Mouse (Mus musculus): ENCODE results near the gene Ccdc14. TPM values are rescaled to one million over a fixed set of nuclear protein-coding genes. Genes with fewer than 3 reads are reported as not detected.

Gene Ccdc14
- polyA plus RNA-seq, 2 experiments, result 3.2 to 3.3 TPM

GRCm38 (mm10) chr16:34763959-34764591 is 73.7 kb downstream of the Ccdc14 start:
- Histone ChIP-seq H3K27ac (no peak overlapping the region), H3K9ac (replicated peaks) (no peak overlapping the region), H3K4me1 (replicated peaks; ENCODE audit: control insufficient read depth in 2 of 2, insufficient read depth in 2 of 2, low read length in 1 of 2) (no peaks in the 10 kb centered on the region), H3K4me2 (ENCODE audit: low read depth) (no peak overlapping the region), H3K9me3 (ENCODE audit: control insufficient read depth, low read length) (no peaks in the 10 kb centered on the region), H3K36me3 (replicated peaks; ENCODE audit: control insufficient read depth, insufficient read depth, low read depth) (no peaks in the 10 kb centered on the region), H3K4me3 (ENCODE audit: insufficient read depth in 1 of 2, low read depth in 2 of 2, low read length in 2 of 2) (no peak overlapping the region), H3K27me3 (ENCODE audit: control insufficient read depth, insufficient read depth, low read length) (no peaks in the 10 kb centered on the region)
- 65% methylated on average over 9 of the region's 9 CpGs for WGBS (ENCODE audit: insufficient replicate concordance)
- TF ChIP-seq CTCF (IDR thresholded peaks at IDR 0.05; ENCODE audit: low read depth) (no peak), EP300 (IDR thresholded peaks at IDR 0.05; ENCODE audit: low read depth) (no peak)
- ATAC-seq (ENCODE audit: insufficient read depth) (no peak), DNase-seq (ENCODE audit: low read depth in 3 of 3, low spot score in 3 of 3) (no peak)

GRCm38 (mm10) chr16:34765666-34766065 is 75.2 kb downstream of the Ccdc14 start:
- no peaks in the 10 kb centered on the region for H3K9me3 ChIP-seq (ENCODE audit: control insufficient read depth, low read length)
- no peaks in the 10 kb centered on the region for H3K36me3 ChIP-seq (replicated peaks; ENCODE audit: control insufficient read depth, insufficient read depth, low read depth)
- no peak overlapping the region for H3K4me2 ChIP-seq (ENCODE audit: low read depth)
- H3K27ac ChIP-seq, result no peak overlapping the region
- no peak overlapping the region for H3K9ac ChIP-seq (replicated peaks)
- H3K27me3 ChIP-seq (ENCODE audit: control insufficient read depth, insufficient read depth, low read length), result no peaks in the 10 kb centered on the region
- no peak for ATAC-seq (ENCODE audit: insufficient read depth)
- no peaks in the 10 kb centered on the region for H3K4me1 ChIP-seq (replicated peaks; ENCODE audit: control insufficient read depth in 2 of 2, insufficient read depth in 2 of 2, low read length in 1 of 2)
- H3K4me3 ChIP-seq (ENCODE audit: insufficient read depth in 1 of 2, low read depth in 2 of 2, low read length in 2 of 2), result no peak overlapping the region
- TF ChIP-seq CTCF (IDR thresholded peaks at IDR 0.05; ENCODE audit: low read depth) (no peak), EP300 (IDR thresholded peaks at IDR 0.05; ENCODE audit: low read depth) (no peak)
- WGBS (ENCODE audit: insufficient replicate concordance), result 33% methylated on average over 1 of the region's 1 CpGs
- no peak for DNase-seq (ENCODE audit: low read depth in 3 of 3, low spot score in 3 of 3)

GRCm38 (mm10) chr16:34766193-34766592 is 75.8 kb downstream of the Ccdc14 start:
- TF ChIP-seq CTCF (IDR thresholded peaks at IDR 0.05; ENCODE audit: low read depth) (no peak), EP300 (IDR thresholded peaks at IDR 0.05; ENCODE audit: low read depth) (no peak)
- H3K9me3 ChIP-seq (ENCODE audit: control insufficient read depth, low read length), result no peaks in the 10 kb centered on the region
- no peaks in the 10 kb centered on the region for H3K36me3 ChIP-seq (replicated peaks; ENCODE audit: control insufficient read depth, insufficient read depth, low read depth)
- no peak overlapping the region for H3K4me3 ChIP-seq (ENCODE audit: insufficient read depth in 1 of 2, low read depth in 2 of 2, low read length in 2 of 2)
- H3K27me3 ChIP-seq (ENCODE audit: control insufficient read depth, insufficient read depth, low read length), result no peaks in the 10 kb centered on the region
- no peaks in the 10 kb centered on the region for H3K4me1 ChIP-seq (replicated peaks; ENCODE audit: control insufficient read depth in 2 of 2, insufficient read depth in 2 of 2, low read length in 1 of 2)
- no peak overlapping the region for H3K4me2 ChIP-seq (ENCODE audit: low read depth)
- H3K9ac ChIP-seq (replicated peaks), result no peak overlapping the region
- no peak overlapping the region for H3K27ac ChIP-seq
- 66% methylated on average over 1 of the region's 1 CpGs for WGBS (ENCODE audit: insufficient replicate concordance)
- DNase-seq (ENCODE audit: low read depth in 3 of 3, low spot score in 3 of 3) (no peak), ATAC-seq (ENCODE audit: insufficient read depth) (no peak)

- Histone ChIP-seq H3K4me3 (ENCODE audit: insufficient read depth in 1 of 2, low read depth in 2 of 2, low read length in 2 of 2) (no peak overlapping the region), H3K4me2 (ENCODE audit: low read depth) (no peak overlapping the region), H3K36me3 (replicated peaks; ENCODE audit: control insufficient read depth, insufficient read depth, low read depth) (no peaks in the 10 kb centered on the region), H3K4me1 (replicated peaks; ENCODE audit: control insufficient read depth in 2 of 2, insufficient read depth in 2 of 2, low read length in 1 of 2) (no peaks in the 10 kb centered on the region), H3K9me3 (ENCODE audit: control insufficient read depth, low read length) (no peaks in the 10 kb centered on the region), H3K27ac (no peak overlapping the region), H3K27me3 (ENCODE audit: control insufficient read depth, insufficient read depth, low read length) (no peaks in the 10 kb centered on the region), H3K9ac (replicated peaks) (no peak overlapping the region)
- TF ChIP-seq EP300 (IDR thresholded peaks at IDR 0.05; ENCODE audit: low read depth) (no peak), CTCF (IDR thresholded peaks at IDR 0.05; ENCODE audit: low read depth) (no peak)
- DNase-seq (ENCODE audit: low read depth in 3 of 3, low spot score in 3 of 3), result no peak
- WGBS (ENCODE audit: insufficient replicate concordance), result 65% methylated on average over 2 of the region's 2 CpGs
- no peak for ATAC-seq (ENCODE audit: insufficient read depth)
These were observed 77.0 kb downstream of the Ccdc14 start for GRCm38 (mm10) chr16:34767443-34767842.

DNA sequence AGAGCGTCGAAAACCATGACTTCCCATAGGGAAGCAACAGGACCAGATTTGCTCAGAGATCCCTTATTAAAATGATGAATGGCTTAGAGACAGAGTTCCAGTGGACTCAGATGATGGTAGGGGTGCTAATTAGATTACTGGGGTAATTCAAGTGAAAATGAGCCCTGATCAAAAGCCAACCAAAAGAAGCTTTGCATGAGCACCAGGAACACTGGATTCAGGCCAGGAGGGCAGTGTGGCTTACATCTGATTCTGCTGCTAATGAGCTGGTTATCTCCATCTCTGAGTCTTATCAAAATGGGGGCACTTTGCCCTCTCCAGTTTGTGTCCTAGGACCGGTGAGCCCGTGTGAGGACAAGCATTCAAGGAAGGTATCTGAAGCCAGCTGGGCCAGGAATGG is 78.0 kb downstream of the Ccdc14 start:
- Histone ChIP-seq H3K4me2 (ENCODE audit: low read depth) (no peak overlapping the region), H3K27ac (no peak overlapping the region), H3K27me3 (ENCODE audit: control insufficient read depth, insufficient read depth, low read length) (no peaks in the 10 kb centered on the region), H3K4me3 (ENCODE audit: insufficient read depth in 1 of 2, low read depth in 2 of 2, low read length in 2 of 2) (no peak overlapping the region), H3K4me1 (replicated peaks; ENCODE audit: control insufficient read depth in 2 of 2, insufficient read depth in 2 of 2, low read length in 1 of 2) (no peaks in the 10 kb centered on the region), H3K9ac (replicated peaks) (no peak overlapping the region), H3K36me3 (replicated peaks; ENCODE audit: control insufficient read depth, insufficient read depth, low read depth) (no peaks in the 10 kb centered on the region), H3K9me3 (ENCODE audit: control insufficient read depth, low read length) (no peaks in the 10 kb centered on the region)
- no peak for TF ChIP-seq EP300 (IDR thresholded peaks at IDR 0.05; ENCODE audit: low read depth)
- TF ChIP-seq CTCF (IDR thresholded peaks at IDR 0.05; ENCODE audit: low read depth), result no peak
- ATAC-seq (ENCODE audit: insufficient read depth) (no peak), DNase-seq (ENCODE audit: low read depth in 3 of 3, low spot score in 3 of 3) (no peak)
- WGBS (ENCODE audit: insufficient replicate concordance), result 55% methylated on average over 4 of the region's 4 CpGs
